Mouse (Mus musculus) liver, adult 2 months (tissue): ENCODE results near the gene Qsox1.

Experiments
- CTCF ChIP-seq: fragments of 200-500 bp; IDR thresholded peaks from 2 replicates; pipeline ENCODE4 v1.5.1; 2011; ENCODE audit warnings: low read depth, low read length, control low read depth
- POLR2A ChIP-seq: fragments of 200-500 bp; IDR thresholded peaks from 2 replicates; pipeline ENCODE4 v1.6.1; 2011; ENCODE audit warnings: low read length, control low read depth; ENCODE audit not compliant: insufficient read depth; ENCODE audit errors: extremely low read depth

DNA sequence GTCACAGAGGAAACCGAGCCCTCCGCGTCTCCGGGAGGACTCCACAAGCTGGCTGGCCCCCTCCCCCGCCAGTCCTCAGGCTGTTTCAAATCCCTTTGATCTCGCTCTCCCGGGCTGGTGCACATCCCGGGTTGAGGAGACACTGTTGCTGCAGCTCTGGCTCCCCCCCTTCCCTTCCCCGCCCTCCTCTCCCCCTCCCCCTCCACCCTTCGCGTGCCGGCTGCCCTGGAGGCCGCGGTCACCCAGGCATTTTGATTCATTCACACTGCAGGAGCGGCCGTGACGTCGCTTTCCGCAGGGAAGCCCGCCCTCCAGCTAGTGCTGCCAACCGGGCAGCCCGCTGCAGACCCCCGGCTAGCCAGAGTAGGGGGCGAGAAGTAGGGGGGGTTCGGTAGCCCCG is 70.7 kb downstream of the Qsox1 start:
- TF ChIP-seq CTCF (no peak), POLR2A (no peak)
